Mouse (Mus musculus) liver, postnatal 0 days (tissue): Measurements from ENCODE around the gene Pakap.
A peak's percentile ranks its signal among the peaks of the same experiment; 100 is the strongest.

ENCODE experiments used
- CTCF ChIP-seq: sonication (generic); IDR thresholded peaks from 2 replicates; pipeline ENCODE4 v1.5.1; 2016; ENCODE audit warnings: antibody characterized with exemption, low read depth
- EP300 ChIP-seq: IDR thresholded peaks from 2 replicates; pipeline ENCODE4 v1.6.1; 2016; ENCODE audit warnings: antibody characterized with exemption, low read depth, mild to moderate bottlenecking

GRCm38 (mm10) chr4:57846991-57847422 is 279.0 kb downstream of the Pakap start:
- TF ChIP-seq CTCF (no peak), EP300 (0 out of 2 replicates have a peak, but pooled peaks have one; percentile 26)
